ENCODE assay signal across 20 mouse cellular contexts in genomic region chr7:73520231-73520630, GRCm38 (mm10). TPM values are rescaled to one million over a fixed set of nuclear protein-coding genes. Genes with fewer than 3 reads are reported as not detected.
DNase-seq lines count a peak whose midpoint lies in the region; ATAC-seq lines count a peak whose summit lies in the region.
"Had no signal": no experiment of that assay in that cellular context is flagged by ENCODE, and none has a peak within 500 bp of the region (broad histone marks: within the 10 kb centered on the region; RNA-seq: fewer than 3 reads in every experiment).

No protein-coding gene starts in this region.

- no peak overlapping the region for H3K9ac ChIP-seq in forebrain, embryonic 12.5 days
- H3K9ac ChIP-seq in hindbrain, embryonic 13.5 days, result no peak overlapping the region
- no peak overlapping the region for H3K9ac ChIP-seq in hindbrain, embryonic 12.5 days
- H3K9ac ChIP-seq in liver, embryonic 15.5 days, result no peak overlapping the region
- H3K9ac ChIP-seq in liver, embryonic 11.5 days (ENCODE audit: low read depth, low read length), result no peak overlapping the region
- H3K9ac ChIP-seq: intestine, embryonic 15.5 days had no signal

- H3K36me3 ChIP-seq in forebrain, embryonic 12.5 days (replicated peaks), result peaks cover 53% of the 10 kb centered on the region
- peaks cover 87% of the 10 kb centered on the region for H3K36me3 ChIP-seq in forebrain, embryonic 10.5 days (replicated peaks)
- H3K36me3 ChIP-seq in hindbrain, embryonic 13.5 days, result peaks cover 27% of the 10 kb centered on the region
- peaks cover 36% of the 10 kb centered on the region for H3K36me3 ChIP-seq in hindbrain, embryonic 12.5 days
- peaks cover 82% of the 10 kb centered on the region for H3K36me3 ChIP-seq in liver, embryonic 15.5 days (replicated peaks)
- peaks cover 35% of the 10 kb centered on the region for H3K36me3 ChIP-seq in liver, embryonic 11.5 days (ENCODE audit: control insufficient read depth, insufficient read depth, low read length)

- peaks cover 16% of the 10 kb centered on the region for H3K4me1 ChIP-seq in forebrain, embryonic 12.5 days
- peaks cover 17% of the 10 kb centered on the region for H3K4me1 ChIP-seq in forebrain, embryonic 10.5 days
- H3K4me1 ChIP-seq in hindbrain, embryonic 13.5 days (replicated peaks), result peaks cover 23% of the 10 kb centered on the region
- peaks cover 14% of the 10 kb centered on the region for H3K4me1 ChIP-seq in hindbrain, embryonic 12.5 days
- peaks cover 58% of the 10 kb centered on the region for H3K4me1 ChIP-seq in liver, embryonic 15.5 days (replicated peaks)
- H3K4me1 ChIP-seq in liver, embryonic 11.5 days (replicated peaks; ENCODE audit: control insufficient read depth, insufficient read depth, low read length), result peaks cover 29% of the 10 kb centered on the region

- H3K27me3 ChIP-seq in forebrain, embryonic 12.5 days, result no peaks in the 10 kb centered on the region
- H3K27me3 ChIP-seq in forebrain, embryonic 10.5 days (ENCODE audit: poor library complexity, severe bottlenecking), result no peaks in the 10 kb centered on the region
- H3K27me3 ChIP-seq in hindbrain, embryonic 13.5 days, result no peaks in the 10 kb centered on the region
- no peaks in the 10 kb centered on the region for H3K27me3 ChIP-seq in hindbrain, embryonic 12.5 days
- no peaks in the 10 kb centered on the region for H3K27me3 ChIP-seq in liver, embryonic 15.5 days
- H3K27me3 ChIP-seq in liver, embryonic 11.5 days (replicated peaks; ENCODE audit: control insufficient read depth, insufficient read depth, low read length), result no peaks in the 10 kb centered on the region
- H3K27me3 ChIP-seq: intestine, embryonic 15.5 days had no signal

- no peak for DNase-seq in forebrain, embryonic 10.5 days (ENCODE audit: extremely low spot score, low spot score)
- DNase-seq in liver, embryonic 11.5 days (ENCODE audit: low spot score), result no peak
- DNase-seq in adipocyte (ENCODE audit: low spot score), result peak; percentile 25
- DNase-seq in spleen, postnatal 14 days (ENCODE audit: low spot score in 2 of 2), result no peak
- DNase-seq: cerebellum, adult 9-10 months; heart, adult 18-20 months; heart, postnatal 36 days; lung, adult 2 months; retina, postnatal 1 day; right cerebral cortex, postnatal 4 days; thymus, postnatal 4 days had no signal

- H3K9me3 ChIP-seq in forebrain, embryonic 12.5 days, result no peaks in the 10 kb centered on the region
- H3K9me3 ChIP-seq in forebrain, embryonic 10.5 days, result no peaks in the 10 kb centered on the region
- no peaks in the 10 kb centered on the region for H3K9me3 ChIP-seq in hindbrain, embryonic 13.5 days
- H3K9me3 ChIP-seq in hindbrain, embryonic 12.5 days (replicated peaks), result no peaks in the 10 kb centered on the region
- H3K9me3 ChIP-seq in liver, embryonic 15.5 days (replicated peaks), result no peaks in the 10 kb centered on the region
- no peaks in the 10 kb centered on the region for H3K9me3 ChIP-seq in liver, embryonic 11.5 days (ENCODE audit: control insufficient read depth, low read length)
- H3K9me3 ChIP-seq: intestine, embryonic 15.5 days had no signal

- H3K4me3 ChIP-seq in forebrain, embryonic 12.5 days (replicated peaks), result no peak overlapping the region
- H3K4me3 ChIP-seq in forebrain, embryonic 10.5 days, result no peak overlapping the region
- no peak overlapping the region for H3K4me3 ChIP-seq in hindbrain, embryonic 13.5 days
- no peak overlapping the region for H3K4me3 ChIP-seq in hindbrain, embryonic 12.5 days
- H3K4me3 ChIP-seq in liver, embryonic 15.5 days (replicated peaks), result no peak overlapping the region
- H3K4me3 ChIP-seq in liver, embryonic 11.5 days (ENCODE audit: low read depth, low read length), result no peak overlapping the region
- H3K4me3 ChIP-seq: intestine, embryonic 15.5 days; layer of hippocampus, adult 2 months had no signal

- no peak for ATAC-seq in forebrain, embryonic 12.5 days (ENCODE audit: low FRiP score)
- ATAC-seq in hindbrain, embryonic 13.5 days (ENCODE audit: low FRiP score), result no peak
- ATAC-seq in hindbrain, embryonic 12.5 days (ENCODE audit: low FRiP score), result no peak
- no peak for ATAC-seq in liver, embryonic 15.5 days (ENCODE audit: insufficient read depth)
- no peak for ATAC-seq in liver, embryonic 11.5 days (replicated peaks; ENCODE audit: low FRiP score)
- ATAC-seq: forebrain, embryonic 14.5 days; intestine, embryonic 15.5 days had no signal

- 95% methylated on average over 10 of the region's 10 CpGs for WGBS in forebrain, embryonic 12.5 days
- WGBS in forebrain, embryonic 10.5 days, result 95% methylated on average over 10 of the region's 10 CpGs
- 90% methylated on average over 10 of the region's 10 CpGs for WGBS in hindbrain, embryonic 13.5 days
- WGBS in hindbrain, embryonic 12.5 days, result 88% methylated on average over 10 of the region's 10 CpGs
- 87% methylated on average over 10 of the region's 10 CpGs for WGBS in liver, embryonic 15.5 days (ENCODE audit: insufficient replicate concordance)
- WGBS in liver, embryonic 11.5 days, result 86% methylated on average over 10 of the region's 10 CpGs

- H3K27ac ChIP-seq in forebrain, embryonic 12.5 days, result peak overlapping the region; percentile 36; the same call in 1 of the 2 replicates
- H3K27ac ChIP-seq in forebrain, embryonic 10.5 days, result no peak overlapping the region
- H3K27ac ChIP-seq in hindbrain, embryonic 13.5 days, result peak overlapping the region; percentile 73; the same call in 1 of the 2 replicates
- no peak overlapping the region for H3K27ac ChIP-seq in hindbrain, embryonic 12.5 days
- H3K27ac ChIP-seq in liver, embryonic 15.5 days (replicated peaks), result 0 out of 2 replicates have a peak overlapping the region, but pooled peaks have one; percentile 10
- no peak overlapping the region for H3K27ac ChIP-seq in liver, embryonic 11.5 days (ENCODE audit: low read depth, low read length)
- H3K27ac ChIP-seq: intestine, embryonic 15.5 days; macrophage had no signal

- no peak overlapping the region for H3K4me2 ChIP-seq in forebrain, embryonic 12.5 days
- no peak overlapping the region for H3K4me2 ChIP-seq in hindbrain, embryonic 13.5 days
- no peak overlapping the region for H3K4me2 ChIP-seq in hindbrain, embryonic 12.5 days (replicated peaks)
- H3K4me2 ChIP-seq in liver, embryonic 15.5 days, result no peak overlapping the region
- no peak overlapping the region for H3K4me2 ChIP-seq in liver, embryonic 11.5 days
- H3K4me2 ChIP-seq: intestine, embryonic 15.5 days; midbrain, embryonic 11.5 days had no signal

RNA-seq across cellular contexts. Expression of gene Chd2, which starts 21.4 kb away (rescaled TPM):
- polyA plus RNA-seq in forebrain, embryonic 12.5 days (2016; fragmentation: Nextera tagmentation; extraction: Ambion mirVana), result 69.4 and 78.8 TPM in 2 replicates
- polyA plus RNA-seq in forebrain, embryonic 10.5 days (2016; fragmentation: Nextera tagmentation; extraction: Ambion mirVana), result 45.1 and 45.7 TPM in 2 replicates
- 44.7 and 53.5 TPM in 2 replicates for polyA plus RNA-seq in hindbrain, embryonic 13.5 days (2015; fragmentation: Nextera tagmentation; extraction: Ambion mirVana)
- 63.6 and 67.9 TPM in 2 replicates for polyA plus RNA-seq in hindbrain, embryonic 12.5 days (2016; fragmentation: Nextera tagmentation; extraction: Ambion mirVana)
- 20.1 and 22.1 TPM in 2 replicates for polyA plus RNA-seq in liver, embryonic 15.5 days (2015; fragmentation: Nextera tagmentation; extraction: Ambion mirVana)
- 30.9 and 34.5 TPM in 2 replicates for polyA plus RNA-seq in liver, embryonic 11.5 days (2014; fragmentation: Nextera tagmentation; extraction: Ambion mirVana)

Comparison
In these comparisons a context has a peak if more than half of its experiments do, and no peak if none do; other contexts are left out.
1. H3K27ac ChIP-seq: peak in forebrain, embryonic 12.5 days (single experiment), hindbrain, embryonic 13.5 days (single experiment) and liver, embryonic 15.5 days (single experiment); none in forebrain, embryonic 10.5 days (single experiment), hindbrain, embryonic 12.5 days (single experiment) and liver, embryonic 11.5 days (single experiment).